Comparison of ENCODE assay signal across 8 mouse cellular contexts in genomic region chr10:93276349-93276763, GRCm38 (mm10). TPM values are rescaled to one million over a fixed set of nuclear protein-coding genes. Genes with fewer than 3 reads are reported as not detected.
DNase-seq lines count a peak whose midpoint lies in the region; ATAC-seq and TF ChIP-seq lines count a peak whose summit lies in the region.

No protein-coding gene starts in this region.

- 5% methylated on average over 16 of the region's 16 CpGs for WGBS in hindbrain, embryonic 13.5 days
- 15% methylated on average over 16 of the region's 16 CpGs for WGBS in small intestine, adult 2 months

- ATAC-seq in hindbrain, embryonic 13.5 days (ENCODE audit: low FRiP score) = peak; percentile 73
- no peak for ATAC-seq in erythroid progenitor cell, adult 5-6 weeks (replicated peaks; ENCODE audit: low FRiP score, poor library complexity, severe bottlenecking)

- H3K27me3 ChIP-seq in hindbrain, embryonic 13.5 days = no peaks in the 10 kb centered on the region
- no peaks in the 10 kb centered on the region for H3K27me3 ChIP-seq in small intestine, adult 2 months (ENCODE audit: control insufficient read depth, insufficient read depth, low read length)

- no peaks in the 10 kb centered on the region for H3K9me3 ChIP-seq in hindbrain, embryonic 13.5 days

- peaks cover 53% of the 10 kb centered on the region for H3K4me1 ChIP-seq in hindbrain, embryonic 13.5 days (replicated peaks)
- H3K4me1 ChIP-seq in small intestine, adult 2 months (ENCODE audit: control insufficient read depth, insufficient read depth, insufficient read length, low read length) = peaks cover 23% of the 10 kb centered on the region

- no peaks in the 10 kb centered on the region for H3K36me3 ChIP-seq in hindbrain, embryonic 13.5 days
- no peaks in the 10 kb centered on the region for H3K36me3 ChIP-seq in small intestine, adult 2 months (ENCODE audit: control insufficient read depth, insufficient read depth, low read length)

- no peak for TF ChIP-seq CTCF in small intestine, adult 2 months (IDR thresholded peaks at IDR 0.05; ENCODE audit: extremely low read depth, insufficient read length, insufficient replicate concordance, low read depth, low read length)

- DNase-seq in Muller cell, postnatal 12 days (ENCODE audit: inconsistent ontology term) = peak; percentile 96
- DNase-seq in cerebellum, adult 9-11 months = peak; percentile 95
- peak; percentile 39 for DNase-seq in gastrocnemius, adult 18-20 months (ENCODE audit: low spot score)
- peak; percentile 79 to 85 for DNase-seq in layer of hippocampus, postnatal 36 days
- peak; percentile 78 for DNase-seq in lung, postnatal 25 days (ENCODE audit: low spot score)

- H3K9ac ChIP-seq in hindbrain, embryonic 13.5 days = peak overlapping the region; percentile 70

- H3K27ac ChIP-seq in hindbrain, embryonic 13.5 days = peak overlapping the region; percentile 90
- peak overlapping the region; percentile 60; the same call in 1 of the 2 replicates for H3K27ac ChIP-seq in small intestine, adult 2 months (ENCODE audit: insufficient read depth, low read depth, low read length)

- H3K4me2 ChIP-seq in hindbrain, embryonic 13.5 days = peak overlapping the region; percentile 58

- no peak for TF ChIP-seq POLR2A in small intestine, adult 2 months (IDR thresholded peaks at IDR 0.05; ENCODE audit: low read depth, low read length)

- H3K4me3 ChIP-seq in hindbrain, embryonic 13.5 days = peak overlapping the region; percentile 43
- H3K4me3 ChIP-seq in small intestine, adult 2 months (ENCODE audit: low read depth, low read length) = peak overlapping the region; percentile 54

RNA-seq across cellular contexts. Expression of gene Elk3, which starts 34.6 kb away (rescaled TPM):
- total RNA-seq in gastrocnemius, adult 18-20 months (2021) = 10 to 100 TPM in 1 of 2 experiments, 1 to 10 TPM in 1; 7.2 to 11.4 TPM
- 10.4 and 13.0 TPM in 2 replicates for polyA plus RNA-seq in hindbrain, embryonic 13.5 days (2015; fragmentation: Nextera tagmentation; extraction: Ambion mirVana)
- total RNA-seq in layer of hippocampus, postnatal 36 days (2021) = 1 to 10 TPM; 7.4 to 8.9 TPM
- polyA plus RNA-seq in small intestine, adult 2 months (2012; rRNA removed) = 9.8 and 10.8 TPM in 2 replicates
- 3.2 and 5.0 TPM in 2 replicates for total RNA-seq in erythroid progenitor cell, adult 5-6 weeks (2015; ENCODE audit: low replicate concordance)
- 3.5 and 3.9 TPM in 2 replicates for total RNA-seq in erythroid progenitor cell, adult 5-6 weeks (2017; ENCODE audit: low replicate concordance)

Comparison
In these comparisons a context has a peak if more than half of its experiments do, and no peak if none do; other contexts are left out.
1. DNase-seq: peak in every context shown above with its lines; median percentile 96 in Muller cell, postnatal 12 days; 95 in cerebellum, adult 9-11 months; 82 in layer of hippocampus, postnatal 36 days; 78 in lung, postnatal 25 days; 39 in gastrocnemius, adult 18-20 months.